8 mouse cellular contexts compared by ENCODE assay signal in the genomic region with DNA sequence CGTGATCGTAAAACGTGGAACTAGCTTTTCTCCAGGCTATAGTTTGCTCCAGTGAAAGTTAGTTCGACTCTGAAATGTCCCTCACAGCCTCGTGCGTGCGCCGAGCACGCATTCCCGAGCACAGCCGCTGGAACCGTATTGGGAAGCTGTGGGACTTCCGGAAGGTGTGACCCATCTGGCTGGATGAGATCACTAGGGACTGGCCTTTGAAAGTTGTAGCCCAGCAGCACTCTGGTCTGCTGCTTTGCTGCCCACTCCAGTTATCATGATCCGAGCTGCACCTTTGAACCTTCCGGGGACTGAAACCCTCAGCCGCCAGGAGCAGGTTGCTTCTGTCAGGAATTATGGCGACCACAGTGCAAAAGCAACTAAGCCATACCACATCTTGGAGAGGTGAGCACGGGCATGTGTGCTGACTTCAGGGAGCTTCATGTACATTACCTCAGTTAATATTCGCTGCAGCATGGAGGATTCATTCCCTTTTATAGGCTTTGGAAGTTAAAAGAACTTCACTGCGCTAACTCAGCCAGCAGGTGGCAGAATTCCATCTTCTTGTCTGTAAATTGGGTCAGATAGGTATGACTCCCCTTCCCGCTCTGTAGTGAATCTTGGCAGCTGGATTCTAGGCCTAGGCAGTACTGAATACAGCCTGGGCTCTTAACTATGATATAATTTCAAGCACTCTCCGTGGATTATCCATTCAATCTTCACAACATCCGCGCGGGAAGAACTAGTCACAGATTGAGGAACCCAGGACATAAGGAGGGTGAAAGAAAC. TPM values are rescaled to one million over a fixed set of nuclear protein-coding genes. Genes with fewer than 3 reads are reported as not detected.
DNase-seq lines count a peak whose midpoint lies in the region; ATAC-seq lines count a peak whose summit lies in the region.

No protein-coding gene starts in this region.

- H3K9me3 ChIP-seq in heart, embryonic 10.5 days = no peaks in the 10 kb centered on the region
- H3K9me3 ChIP-seq in kidney, embryonic 16.5 days (ENCODE audit: low read length) = no peaks in the 10 kb centered on the region

- WGBS in heart, embryonic 10.5 days = 25% methylated on average over 25 of the region's 25 CpGs
- 31% methylated on average over 25 of the region's 25 CpGs for WGBS in kidney, embryonic 16.5 days

- H3K27me3 ChIP-seq in heart, embryonic 10.5 days (ENCODE audit: insufficient read depth, poor library complexity, severe bottlenecking) = peaks cover 48% of the 10 kb centered on the region
- peaks cover 16% of the 10 kb centered on the region for H3K27me3 ChIP-seq in kidney, embryonic 16.5 days (ENCODE audit: insufficient read depth, low read length)

- ATAC-seq in kidney, embryonic 16.5 days (ENCODE audit: low FRiP score, low TSS enrichment) = no peak

- peaks cover 11% of the 10 kb centered on the region; the same call in 1 of the 2 replicates for H3K4me1 ChIP-seq in heart, embryonic 10.5 days
- peaks cover 4% of the 10 kb centered on the region; the same call in 1 of the 2 replicates for H3K4me1 ChIP-seq in kidney, embryonic 16.5 days (ENCODE audit: insufficient read depth, low read length)

- no peaks in the 10 kb centered on the region for H3K36me3 ChIP-seq in heart, embryonic 10.5 days
- no peaks in the 10 kb centered on the region for H3K36me3 ChIP-seq in kidney, embryonic 16.5 days (ENCODE audit: insufficient read depth, low read length)

- no peak overlapping the region for H3K27ac ChIP-seq in heart, embryonic 10.5 days
- H3K27ac ChIP-seq in kidney, embryonic 16.5 days (ENCODE audit: low read length) = no peak overlapping the region

- DNase-seq in gastrocnemius, adult 18-20 months (ENCODE audit: low spot score) = peak; percentile 20
- DNase-seq in gastrocnemius, postnatal 36 days = no peak
- DNase-seq in CD4-positive helper T cell, adult 2 months (ENCODE audit: low read depth, low spot score) = peak; percentile 56
- peak; percentile 75 for DNase-seq in brain, adult 2 months (ENCODE audit: low read depth, low spot score)
- DNase-seq in heart, embryonic 10.5 days (ENCODE audit: low spot score) = no peak
- DNase-seq in lung, postnatal 36 days = peak; percentile 67
- peak; percentile 69 for DNase-seq in thymus, postnatal 4 days

- H3K4me3 ChIP-seq in heart, embryonic 10.5 days = peak overlapping the region; percentile 44
- H3K4me3 ChIP-seq in kidney, embryonic 16.5 days (ENCODE audit: low read length) = no peak overlapping the region; the same call in 1 of the 2 replicates

- intact Hi-C loops in gastrocnemius, postnatal 36 days (cut with DNase I) = loop anchor here (5.0 kb wide), 1 partner anchor 281 kb away; no protein-coding TSS in a partner anchor

- no peak overlapping the region for H3K9ac ChIP-seq in kidney, embryonic 16.5 days (replicated peaks; ENCODE audit: low read length)

- H3K4me2 ChIP-seq in kidney, embryonic 16.5 days (replicated peaks; ENCODE audit: low read depth, low read length) = peak overlapping the region; percentile 36

RNA-seq across cellular contexts. Expression of a gene that starts 6.0 kb away (rescaled TPM):
- total RNA-seq in gastrocnemius, adult 18-20 months (2021) = 1 to 10 TPM; 6.8 to 8.7 TPM
- total RNA-seq in gastrocnemius, postnatal 36 days (2021) = 1 to 10 TPM; 2.5 to 3.6 TPM
- 13.8 and 17.9 TPM in 2 replicates for polyA plus RNA-seq in heart, embryonic 10.5 days (2016; fragmentation: Nextera tagmentation; extraction: Ambion mirVana)
- polyA plus RNA-seq in kidney, embryonic 16.5 days (2015; fragmentation: Nextera tagmentation; extraction: Ambion mirVana) = 9.4 and 11.2 TPM in 2 replicates

RNA-seq across cellular contexts. Expression of a gene that starts 25.2 kb away (rescaled TPM):
- 10 to 100 TPM; 11.2 to 13.2 TPM for total RNA-seq in gastrocnemius, adult 18-20 months (2021)
- total RNA-seq in gastrocnemius, postnatal 36 days (2021) = 10 to 100 TPM; 11.1 to 12.0 TPM
- polyA plus RNA-seq in heart, embryonic 10.5 days (2016; fragmentation: Nextera tagmentation; extraction: Ambion mirVana) = 65.2 and 69.7 TPM in 2 replicates
- 62.8 and 64.0 TPM in 2 replicates for polyA plus RNA-seq in kidney, embryonic 16.5 days (2015; fragmentation: Nextera tagmentation; extraction: Ambion mirVana)

Comparison
In these comparisons a context has a peak if more than half of its experiments do, and no peak if none do; other contexts are left out.
1. DNase-seq: peak in gastrocnemius, adult 18-20 months (single experiment), CD4-positive helper T cell, adult 2 months (single experiment), brain, adult 2 months (single experiment), lung, postnatal 36 days (single experiment) and thymus, postnatal 4 days (single experiment); none in gastrocnemius, postnatal 36 days (0 of 2) and heart, embryonic 10.5 days (single experiment).